Mouse (Mus musculus) neural tube, embryonic 15.5 days (tissue): ENCODE data around the gene Rftn1. TPM values are rescaled to one million over a fixed set of nuclear protein-coding genes. Genes with fewer than 3 reads are reported as not detected.

Experiments used
- ATAC-seq: fragments of 200-750 bp; cut with Nextera tagmentation; 2 replicates; pipeline ENCODE4 v1.8.0; 2017; ENCODE audit warnings: mild to moderate bottlenecking, moderate TSS enrichment, moderate library complexity; ENCODE audit not compliant: low FRiP score
- H3K27ac ChIP-seq: fragments of 300-500 bp; sonication (generic); replicated peaks from 2 replicates; pipeline ENCODE4 v1.5.1; 2015; ENCODE audit warnings: mild to moderate bottlenecking, inconsistent platforms
- H3K27me3 ChIP-seq: fragments of 300-500 bp; sonication (generic); replicated peaks from 2 replicates; pipeline ENCODE4 v1.6.1; 2015; ENCODE audit warnings: inconsistent platforms
- H3K36me3 ChIP-seq: fragments of 300-500 bp; sonication (generic); 2 replicates; pipeline ENCODE4 v1.6.1; 2015; ENCODE audit warnings: inconsistent platforms
- H3K4me1 ChIP-seq: fragments of 300-500 bp; sonication (generic); 2 replicates; pipeline ENCODE4 v1.6.1; 2015; ENCODE audit warnings: inconsistent platforms
- H3K4me2 ChIP-seq: fragments of 300-500 bp; sonication (generic); 2 replicates; pipeline ENCODE4 v1.6.1; 2015; ENCODE audit warnings: inconsistent platforms, mild to moderate bottlenecking, moderate library complexity
- H3K4me3 ChIP-seq: fragments of 300-500 bp; sonication (generic); replicated peaks from 2 replicates; pipeline ENCODE4 v1.5.1; 2015; ENCODE audit warnings: mild to moderate bottlenecking, inconsistent platforms
- H3K9ac ChIP-seq: fragments of 300-500 bp; sonication (generic); replicated peaks from 2 replicates; pipeline ENCODE4 v1.6.1; 2015; ENCODE audit warnings: mild to moderate bottlenecking, inconsistent platforms
- H3K9me3 ChIP-seq: fragments of 300-500 bp; sonication (generic); replicated peaks from 2 replicates; pipeline ENCODE4 v1.6.1; 2016; ENCODE audit warnings: inconsistent platforms
- WGBS: fragments of 180-500 bp; shearing (Covaris S2); methylation state at CpG from one replicate; pipeline ENCODE4 v1.1.7; 2015; ENCODE audit warnings: mixed read lengths; 5-methylcytosine and 5-hydroxymethylcytosine counted together
- polyA plus RNA-seq: library from polyadenylated mRNA; unstranded; fragments of >200 nt; fragmentation: Nextera tagmentation; extraction: Ambion mirVana; gene quantifications from 2 replicates; pipeline ENCODE4 v1.2.1, GENCODE M21; 2015

Rftn1 gene
- polyA plus RNA-seq, 1 experiment from 2014 or later, result 17.9 TPM

DNA sequence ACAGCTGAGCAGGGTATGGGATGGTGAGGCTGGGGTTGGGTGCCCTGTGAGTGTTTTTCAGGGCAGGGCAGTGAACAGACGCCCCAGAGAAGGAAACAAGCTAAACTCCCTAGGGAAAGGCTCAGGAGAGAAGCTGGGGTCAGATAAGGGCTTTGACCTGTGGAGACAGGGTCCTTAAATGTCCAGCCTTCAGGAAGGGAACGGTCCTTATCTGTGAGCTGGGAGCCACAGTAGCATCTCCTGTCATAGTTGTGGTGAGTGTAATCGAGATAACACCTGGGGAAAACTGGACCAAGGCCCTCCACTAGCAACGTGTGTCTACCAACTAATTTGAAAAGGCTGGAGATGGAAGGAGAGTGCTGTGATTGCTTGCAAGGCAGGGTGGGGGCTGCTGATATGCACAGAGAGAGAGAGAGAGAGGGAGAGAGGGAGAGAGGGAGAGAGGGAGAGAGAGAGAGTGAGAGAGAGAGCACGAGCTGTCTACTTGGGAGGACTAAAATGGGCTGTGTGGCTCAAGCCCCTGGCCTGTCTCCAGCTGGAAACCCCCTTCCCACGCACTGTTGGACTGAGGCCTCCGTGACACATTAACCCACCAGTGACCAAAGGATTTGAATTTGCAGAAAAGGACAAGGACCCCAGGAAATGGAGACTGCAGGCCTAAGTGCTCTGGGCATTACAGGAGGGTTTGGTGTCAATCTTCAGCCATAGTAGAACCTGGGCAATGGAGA is 137.6 kb downstream of the Rftn1 start:
- Histone ChIP-seq H3K4me1 (peaks cover 21% of the 10 kb centered on the region), H3K4me3 (no peak overlapping the region), H3K36me3 (no peaks in the 10 kb centered on the region), H3K4me2 (no peak overlapping the region), H3K9me3 (no peaks in the 10 kb centered on the region), H3K27me3 (no peaks in the 10 kb centered on the region), H3K9ac (no peak overlapping the region), H3K27ac (no peak overlapping the region)
- WGBS, result 71% methylated on average over 7 of the region's 7 CpGs
- ATAC-seq, result no peak

GRCm38 (mm10) chr17:50050456-50050855 is 140.0 kb downstream of the Rftn1 start:
- no peak overlapping the region for H3K27ac ChIP-seq
- H3K27me3 ChIP-seq, result no peaks in the 10 kb centered on the region
- H3K36me3 ChIP-seq, result no peaks in the 10 kb centered on the region
- H3K4me3 ChIP-seq, result no peak overlapping the region
- H3K4me2 ChIP-seq, result no peak overlapping the region
- ATAC-seq, result no peak
- H3K4me1 ChIP-seq, result peaks cover 25% of the 10 kb centered on the region
- WGBS, result 88% methylated on average over 9 of the region's 9 CpGs
- H3K9ac ChIP-seq, result no peak overlapping the region
- no peaks in the 10 kb centered on the region for H3K9me3 ChIP-seq

GRCm38 (mm10) chr17:50048209-50048608 is 142.3 kb downstream of the Rftn1 start:
- 37% methylated on average over 9 of the region's 9 CpGs for whole genome bisulfite sequencing
- no peak overlapping the region for H3K9ac ChIP-seq
- no peak for ATAC-seq
- no peak overlapping the region for H3K4me2 ChIP-seq
- H3K9me3 ChIP-seq, result no peaks in the 10 kb centered on the region
- no peak overlapping the region for H3K4me3 ChIP-seq
- H3K27ac ChIP-seq, result 0 out of 2 replicates have a peak overlapping the region, but pooled peaks have one; percentile 9
- H3K36me3 ChIP-seq, result no peaks in the 10 kb centered on the region
- H3K27me3 ChIP-seq, result no peaks in the 10 kb centered on the region
- H3K4me1 ChIP-seq, result peaks cover 13% of the 10 kb centered on the region

- Histone ChIP-seq H3K9ac (no peak overlapping the region), H3K27me3 (no peaks in the 10 kb centered on the region), H3K27ac (no peak overlapping the region), H3K4me1 (peaks cover 13% of the 10 kb centered on the region), H3K9me3 (no peaks in the 10 kb centered on the region), H3K4me3 (no peak overlapping the region), H3K36me3 (no peaks in the 10 kb centered on the region), H3K4me2 (no peak overlapping the region)
- 92% methylated on average over 12 of the region's 12 CpGs for WGBS
- no peak for ATAC-seq
Observed at GRCm38 (mm10) chr17:50047182-50047581, 143.3 kb downstream of the Rftn1 start.

- no peaks in the 10 kb centered on the region for H3K9me3 ChIP-seq
- no peak overlapping the region for H3K27ac ChIP-seq
- no peak for ATAC-seq
- no peaks in the 10 kb centered on the region for H3K4me1 ChIP-seq
- H3K9ac ChIP-seq, result no peak overlapping the region
- no peaks in the 10 kb centered on the region for H3K27me3 ChIP-seq
- no peak overlapping the region for H3K4me3 ChIP-seq
- 90% methylated on average over 3 of the region's 3 CpGs for WGBS
- no peak overlapping the region for H3K4me2 ChIP-seq
- no peaks in the 10 kb centered on the region for H3K36me3 ChIP-seq
Observed at GRCm38 (mm10) chr17:50040727-50041410, 149.6 kb downstream of the Rftn1 start.

GRCm38 (mm10) chr17:50037882-50038665 is 152.4 kb downstream of the Rftn1 start:
- H3K27ac ChIP-seq, result no peak overlapping the region
- no peak for ATAC-seq
- no peak overlapping the region for H3K9ac ChIP-seq
- no peak overlapping the region for H3K4me2 ChIP-seq
- H3K27me3 ChIP-seq, result no peaks in the 10 kb centered on the region
- H3K9me3 ChIP-seq, result no peaks in the 10 kb centered on the region
- H3K36me3 ChIP-seq, result no peaks in the 10 kb centered on the region
- no peak overlapping the region for H3K4me3 ChIP-seq
- 76% methylated on average over 10 of the region's 10 CpGs for WGBS
- H3K4me1 ChIP-seq, result no peaks in the 10 kb centered on the region

GRCm38 (mm10) chr17:50037416-50037815 is 153.1 kb downstream of the Rftn1 start:
- no peaks in the 10 kb centered on the region for H3K4me1 ChIP-seq
- H3K9ac ChIP-seq, result no peak overlapping the region
- no peak overlapping the region for H3K4me3 ChIP-seq
- 66% methylated on average over 4 of the region's 4 CpGs for WGBS
- no peak for ATAC-seq
- H3K9me3 ChIP-seq, result no peaks in the 10 kb centered on the region
- H3K27ac ChIP-seq, result no peak overlapping the region; the same call in 1 of the 2 replicates
- no peak overlapping the region for H3K4me2 ChIP-seq
- H3K27me3 ChIP-seq, result no peaks in the 10 kb centered on the region
- H3K36me3 ChIP-seq, result no peaks in the 10 kb centered on the region

- Histone ChIP-seq H3K4me1 (no peaks in the 10 kb centered on the region), H3K9ac (no peak overlapping the region), H3K4me3 (no peak overlapping the region), H3K4me2 (no peak overlapping the region), H3K9me3 (no peaks in the 10 kb centered on the region), H3K27ac (no peak overlapping the region), H3K36me3 (no peaks in the 10 kb centered on the region), H3K27me3 (no peaks in the 10 kb centered on the region)
- ATAC-seq, result no peak
- 58% methylated on average over 14 of the region's 14 CpGs for WGBS
Observed at GRCm38 (mm10) chr17:50036751-50037385, 153.6 kb downstream of the Rftn1 start.

- no peaks in the 10 kb centered on the region for H3K9me3 ChIP-seq
- H3K4me1 ChIP-seq, result no peaks in the 10 kb centered on the region
- H3K27me3 ChIP-seq, result no peaks in the 10 kb centered on the region
- no peaks in the 10 kb centered on the region for H3K36me3 ChIP-seq
- no peak overlapping the region for H3K27ac ChIP-seq
- ATAC-seq, result no peak
- 88% methylated on average over 6 of the region's 6 CpGs for WGBS
- H3K4me2 ChIP-seq, result no peak overlapping the region
- no peak overlapping the region for H3K4me3 ChIP-seq
- H3K9ac ChIP-seq, result no peak overlapping the region
Observed at GRCm38 (mm10) chr17:50033698-50034097, 156.8 kb downstream of the Rftn1 start.

DNA sequence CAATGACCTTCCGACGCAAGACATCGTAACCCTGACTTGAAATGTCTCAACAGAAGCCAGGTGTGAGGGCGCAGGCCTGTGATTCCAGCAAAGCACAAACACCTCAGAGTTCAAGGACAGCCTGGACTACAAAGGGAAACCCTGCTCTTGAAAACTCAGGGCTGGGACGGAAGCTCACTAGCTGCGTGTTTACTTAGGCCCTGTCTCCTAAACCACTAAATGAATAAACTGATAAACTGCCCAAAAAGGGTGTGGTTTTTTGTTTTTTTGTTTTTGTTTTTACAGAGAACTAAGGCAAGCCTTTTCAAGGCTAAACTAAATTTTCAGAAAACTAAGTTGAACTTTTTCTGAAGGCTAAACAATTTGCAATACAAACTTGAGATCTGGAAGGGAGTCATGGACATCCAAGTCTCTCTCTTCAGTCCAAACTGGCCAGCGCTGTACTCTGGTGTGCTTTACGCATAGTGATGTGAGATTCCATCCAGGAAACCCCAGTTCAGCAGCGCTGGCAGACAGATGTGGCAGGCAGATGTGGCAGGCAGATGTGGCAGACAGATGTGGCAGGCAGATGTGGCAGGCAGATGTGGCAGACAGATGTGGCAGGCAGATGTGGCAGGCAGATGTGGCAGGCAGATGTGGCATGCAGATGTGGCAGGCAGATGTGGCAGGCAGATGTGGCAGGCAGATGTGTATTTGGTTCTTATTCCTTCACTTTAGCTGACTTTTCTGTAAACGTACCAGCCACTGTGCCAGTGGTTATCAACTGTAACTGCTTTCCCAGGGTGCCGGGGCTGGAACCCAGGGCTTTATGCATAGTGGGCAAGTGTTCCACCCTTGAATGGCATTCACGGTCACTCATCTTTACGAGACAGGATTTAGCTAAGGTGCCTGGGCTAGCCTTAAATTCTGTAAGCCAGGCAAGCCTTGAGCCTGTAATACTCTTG is 158.7 kb downstream of the Rftn1 start:
- Histone ChIP-seq H3K27ac (no peak overlapping the region), H3K27me3 (no peaks in the 10 kb centered on the region), H3K4me3 (no peak overlapping the region), H3K4me1 (no peaks in the 10 kb centered on the region), H3K9ac (no peak overlapping the region), H3K4me2 (no peak overlapping the region), H3K36me3 (no peaks in the 10 kb centered on the region), H3K9me3 (no peaks in the 10 kb centered on the region)
- ATAC-seq, result no peak
- 88% methylated on average over 13 of the region's 13 CpGs for WGBS

- no peak overlapping the region for H3K27ac ChIP-seq
- no peak for ATAC-seq
Observed at GRCm38 (mm10) chr17:50025651-50026050, 164.8 kb downstream of the Rftn1 start.

More at GRCm38 (mm10) chr17:50025651-50026050, 164.8 kb downstream of the Rftn1 start:
- Histone ChIP-seq H3K9ac (no peak overlapping the region), H3K9me3 (no peaks in the 10 kb centered on the region), H3K4me1 (peaks cover 9% of the 10 kb centered on the region), H3K4me3 (no peak overlapping the region), H3K27me3 (no peaks in the 10 kb centered on the region), H3K36me3 (no peaks in the 10 kb centered on the region), H3K4me2 (no peak overlapping the region)
- 86% methylated on average over 1 of the region's 1 CpGs for WGBS
